Mouse (Mus musculus) bone marrow macrophage, adult 2 months (primary cell): ENCODE results near the gene Gtpbp10.

ENCODE experiments used
- CTCF ChIP-seq: IDR thresholded peaks from 2 replicates; pipeline ENCODE4 v1.5.1; 2012; ENCODE audit warnings: low read depth, mild to moderate bottlenecking, low read length, moderate library complexity
- POLR2A ChIP-seq: IDR thresholded peaks from 2 replicates; pipeline ENCODE4 v1.6.1; 2012; ENCODE audit warnings: mild to moderate bottlenecking, low read depth, low read length, borderline replicate concordance

DNA sequence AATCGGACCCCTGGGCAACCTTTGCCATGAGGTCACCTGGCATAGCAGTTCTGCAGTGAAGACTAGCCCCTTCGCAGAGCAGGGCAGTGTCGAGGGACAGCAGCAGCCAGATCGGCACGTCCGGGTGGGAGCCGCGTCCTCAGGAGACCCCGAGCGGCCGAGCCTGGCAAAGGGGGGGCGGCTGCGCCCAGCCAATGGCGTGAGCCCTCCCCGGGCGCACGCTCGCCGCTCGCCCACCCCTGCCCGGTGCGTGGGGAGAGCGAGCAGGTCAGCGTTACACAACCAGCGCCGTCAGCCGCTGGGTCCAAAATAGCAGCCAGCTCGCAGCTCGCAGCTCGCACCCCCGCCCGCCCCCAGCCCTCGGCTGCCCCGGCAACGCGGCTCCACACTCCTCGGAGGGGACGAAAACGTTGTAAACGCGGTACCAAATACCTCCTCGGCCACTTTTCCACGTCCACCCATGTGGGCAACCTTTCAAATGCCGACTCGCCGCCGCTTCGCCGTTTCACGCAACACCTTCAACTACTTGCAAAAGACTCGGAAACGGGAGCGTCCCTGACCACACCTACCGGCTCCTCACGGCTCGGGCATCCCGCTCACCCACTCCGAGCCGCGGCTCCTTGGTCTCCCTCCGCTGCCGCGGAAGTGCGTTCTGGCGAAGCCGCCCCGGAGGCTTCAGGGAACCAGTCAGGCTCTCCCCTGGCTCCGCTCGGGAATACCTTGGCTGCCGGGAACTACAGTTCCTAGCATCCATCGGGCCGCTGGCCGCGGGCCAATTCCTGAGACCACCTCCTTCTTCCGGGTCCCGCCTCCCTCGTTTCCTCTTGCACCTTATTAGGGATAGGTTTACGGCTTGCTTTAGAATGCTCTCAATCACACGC is 44.9 kb downstream of the Gtpbp10 start, which contains the start of gene Cldn12:
- TF ChIP-seq POLR2A (no peak), CTCF (no peak)
